Mouse (Mus musculus) forebrain, embryonic 10.5 days (tissue): ENCODE results near the gene Gm3646. TPM values are rescaled to one million over a fixed set of nuclear protein-coding genes. Genes with fewer than 3 reads are reported as not detected.
A peak's percentile ranks its signal among the peaks of the same experiment; 100 is the strongest.

Experiments
- DNase-seq: peaks from one replicate; pipeline ENCODE4 v3.0.0-alpha.2; 2017; ENCODE audit warnings: low spot score; ENCODE audit errors: extremely low spot score
- H3K27ac ChIP-seq: fragments of 300-500 bp; sonication (generic); 2 replicates; pipeline ENCODE4 v1.5.1; 2016; ENCODE audit warnings: mild to moderate bottlenecking
- H3K27me3 ChIP-seq: fragments of 300-500 bp; sonication (generic); 2 replicates; pipeline ENCODE4 v1.6.1; 2016; ENCODE audit warnings: mild to moderate bottlenecking; ENCODE audit not compliant: poor library complexity, severe bottlenecking
- H3K36me3 ChIP-seq: fragments of 300-500 bp; sonication (generic); replicated peaks from 2 replicates; pipeline ENCODE4 v1.6.1; 2016; ENCODE audit warnings: mild to moderate bottlenecking, moderate library complexity
- H3K4me1 ChIP-seq: fragments of 300-500 bp; sonication (generic); 2 replicates; pipeline ENCODE4 v1.6.1; 2016
- H3K4me3 ChIP-seq: fragments of 300-500 bp; sonication (generic); 2 replicates; pipeline ENCODE4 v1.5.1; 2016; ENCODE audit warnings: mild to moderate bottlenecking, moderate library complexity
- H3K9me3 ChIP-seq: fragments of 300-500 bp; sonication (generic); 2 replicates; pipeline ENCODE4 v1.6.1; 2016; ENCODE audit warnings: mild to moderate bottlenecking, moderate library complexity
- WGBS: fragments of 180-500 bp; shearing (Covaris S2); methylation state at CpG from one replicate; pipeline ENCODE4 v1.1.7; 2016; 5-methylcytosine and 5-hydroxymethylcytosine counted together
- polyA plus RNA-seq: library from polyadenylated mRNA; unstranded; fragments of >200 nt; fragmentation: Nextera tagmentation; extraction: Ambion mirVana; gene quantifications from 2 replicates; pipeline ENCODE4 v1.2.1, GENCODE M21; 2016

Gene Gm3646
- polyA plus RNA-seq, 1 experiment from 2014 or later = not detected

GRCm38 (mm10) chr1:39772401-39773095 is 32.6 kb downstream of the Gm3646 start:
- Histone ChIP-seq H3K4me3 (no peak overlapping the region), H3K4me1 (peaks cover 12% of the 10 kb centered on the region), H3K36me3 (no peaks in the 10 kb centered on the region), H3K27ac (peak overlapping the region; percentile 58; the same call in 1 of the 2 replicates), H3K9me3 (no peaks in the 10 kb centered on the region), H3K27me3 (no peaks in the 10 kb centered on the region)
- DNase-seq = no peak
- WGBS = 23% methylated on average over 3 of the region's 3 CpGs

GRCm38 (mm10) chr1:39770436-39770835 is 34.7 kb downstream of the Gm3646 start:
- peaks cover 12% of the 10 kb centered on the region for H3K4me1 ChIP-seq
- no peaks in the 10 kb centered on the region for H3K9me3 ChIP-seq
- H3K27me3 ChIP-seq = no peaks in the 10 kb centered on the region
- no peak overlapping the region for H3K27ac ChIP-seq
- 86% methylated on average over 5 of the region's 5 CpGs for WGBS
- H3K4me3 ChIP-seq = no peak overlapping the region
- no peaks in the 10 kb centered on the region for H3K36me3 ChIP-seq
- DNase-seq = no peak

- no peak overlapping the region for H3K27ac ChIP-seq
- H3K9me3 ChIP-seq = no peaks in the 10 kb centered on the region
- H3K36me3 ChIP-seq = no peaks in the 10 kb centered on the region
- peaks cover 11% of the 10 kb centered on the region for H3K4me1 ChIP-seq
- no peaks in the 10 kb centered on the region for H3K27me3 ChIP-seq
- H3K4me3 ChIP-seq = no peak overlapping the region
- no peak for DNase-seq
- WGBS = 85% methylated on average over 3 of the region's 3 CpGs
These were observed 37.1 kb downstream of the Gm3646 start for GRCm38 (mm10) chr1:39768017-39768416.

- Histone ChIP-seq H3K27me3 (peaks cover 11% of the 10 kb centered on the region; the same call in 1 of the 2 replicates), H3K36me3 (no peaks in the 10 kb centered on the region), H3K9me3 (no peaks in the 10 kb centered on the region), H3K27ac (no peak overlapping the region), H3K4me3 (no peak overlapping the region), H3K4me1 (peaks cover 16% of the 10 kb centered on the region)
- 87% methylated on average over 7 of the region's 7 CpGs for WGBS
- DNase-seq = no peak
These were observed 39.2 kb downstream of the Gm3646 start for GRCm38 (mm10) chr1:39765854-39766493.

GRCm38 (mm10) chr1:39762025-39762370 is 43.1 kb downstream of the Gm3646 start:
- Histone ChIP-seq H3K4me1 (peaks cover 30% of the 10 kb centered on the region), H3K4me3 (peak overlapping the region; percentile 34), H3K27ac (0 out of 2 replicates have a peak overlapping the region, but pooled peaks have one; percentile 56), H3K36me3 (no peaks in the 10 kb centered on the region), H3K9me3 (no peaks in the 10 kb centered on the region), H3K27me3 (peaks cover 11% of the 10 kb centered on the region; the same call in 1 of the 2 replicates)
- no peak for DNase-seq
- WGBS = 7% methylated on average over 10 of the region's 10 CpGs

GRCm38 (mm10) chr1:39761211-39762024 is 43.7 kb downstream of the Gm3646 start:
- H3K4me1 ChIP-seq = peaks cover 30% of the 10 kb centered on the region
- no peaks in the 10 kb centered on the region for H3K36me3 ChIP-seq
- peak overlapping the region; percentile 56 for H3K27ac ChIP-seq
- peak overlapping the region; percentile 34 for H3K4me3 ChIP-seq
- DNase-seq = peak; percentile 66
- H3K27me3 ChIP-seq = peaks cover 11% of the 10 kb centered on the region; the same call in 1 of the 2 replicates
- no peaks in the 10 kb centered on the region for H3K9me3 ChIP-seq
- 8% methylated on average over 22 of the region's 22 CpGs for WGBS

GRCm38 (mm10) chr1:39760181-39760715 is 44.9 kb downstream of the Gm3646 start:
- H3K27me3 ChIP-seq = peaks cover 11% of the 10 kb centered on the region; the same call in 1 of the 2 replicates
- H3K36me3 ChIP-seq = no peaks in the 10 kb centered on the region
- no peak overlapping the region for H3K27ac ChIP-seq
- WGBS = 76% methylated on average over 6 of the region's 6 CpGs
- no peak overlapping the region for H3K4me3 ChIP-seq
- H3K9me3 ChIP-seq = no peaks in the 10 kb centered on the region
- DNase-seq = no peak
- H3K4me1 ChIP-seq = peaks cover 30% of the 10 kb centered on the region

GRCm38 (mm10) chr1:39759231-39760175 is 45.6 kb downstream of the Gm3646 start:
- DNase-seq = no peak
- H3K27me3 ChIP-seq = peaks cover 11% of the 10 kb centered on the region; the same call in 1 of the 2 replicates
- H3K4me3 ChIP-seq = no peak overlapping the region
- H3K36me3 ChIP-seq = no peaks in the 10 kb centered on the region
- H3K4me1 ChIP-seq = peaks cover 30% of the 10 kb centered on the region
- no peaks in the 10 kb centered on the region for H3K9me3 ChIP-seq
- 67% methylated on average over 9 of the region's 9 CpGs for WGBS
- H3K27ac ChIP-seq = no peak overlapping the region

- no peaks in the 10 kb centered on the region for H3K36me3 ChIP-seq
- 82% methylated on average over 9 of the region's 9 CpGs for WGBS
- no peaks in the 10 kb centered on the region for H3K9me3 ChIP-seq
- DNase-seq = no peak
- peaks cover 30% of the 10 kb centered on the region for H3K4me1 ChIP-seq
- H3K27ac ChIP-seq = no peak overlapping the region
- peaks cover 11% of the 10 kb centered on the region; the same call in 1 of the 2 replicates for H3K27me3 ChIP-seq
- H3K4me3 ChIP-seq = no peak overlapping the region
These were observed 46.9 kb downstream of the Gm3646 start for GRCm38 (mm10) chr1:39758244-39758643.

GRCm38 (mm10) chr1:39756952-39757351 is 48.2 kb downstream of the Gm3646 start:
- Histone ChIP-seq H3K9me3 (no peaks in the 10 kb centered on the region), H3K36me3 (no peaks in the 10 kb centered on the region), H3K4me3 (no peak overlapping the region), H3K27me3 (0 out of 2 replicates have a peak, but pooled peaks cover under 1% of the 10 kb centered on the region), H3K4me1 (peaks cover 25% of the 10 kb centered on the region), H3K27ac (no peak overlapping the region)
- WGBS = 88% methylated on average over 11 of the region's 11 CpGs
- DNase-seq = no peak

GRCm38 (mm10) chr1:39754224-39754957 is 50.7 kb downstream of the Gm3646 start:
- Histone ChIP-seq H3K4me1 (peaks cover 19% of the 10 kb centered on the region), H3K27me3 (no peaks in the 10 kb centered on the region), H3K36me3 (no peaks in the 10 kb centered on the region), H3K4me3 (no peak overlapping the region), H3K27ac (no peak overlapping the region), H3K9me3 (no peaks in the 10 kb centered on the region)
- 84% methylated on average over 13 of the region's 13 CpGs for WGBS
- no peak for DNase-seq
